Mouse (Mus musculus) thymus, adult 2 months (tissue): ENCODE results near the gene Eps8. TPM values are rescaled to one million over a fixed set of nuclear protein-coding genes. Genes with fewer than 3 reads are reported as not detected.
A peak's percentile ranks its signal among the peaks of the same experiment; 100 is the strongest.

Source experiments
- DNase-seq: peaks from one replicate; pipeline ENCODE4 v3.0.0; 2021
- H3K27ac ChIP-seq: fragments of 200-500 bp; 2 replicates; pipeline ENCODE4 v1.5.1; 2012; ENCODE audit warnings: low read length, control low read depth; ENCODE audit not compliant: control insufficient read depth, insufficient read depth
- H3K27me3 ChIP-seq: fragments of 200-500 bp; 2 replicates; pipeline ENCODE4 v1.6.1; 2012; ENCODE audit warnings: mild to moderate bottlenecking, low read length, moderate library complexity, mixed read lengths; ENCODE audit not compliant: control insufficient read depth, insufficient read depth
- H3K36me3 ChIP-seq: fragments of 200-500 bp; 2 replicates; pipeline ENCODE4 v1.6.1; 2012; ENCODE audit warnings: mild to moderate bottlenecking, low read length, moderate library complexity; ENCODE audit not compliant: control insufficient read depth, insufficient read depth
- H3K4me1 ChIP-seq: fragments of 200-500 bp; replicated peaks from 2 replicates; pipeline ENCODE4 v1.6.1; 2012; ENCODE audit warnings: low read length; ENCODE audit not compliant: control insufficient read depth, insufficient read depth
- H3K4me3 ChIP-seq: fragments of 200-500 bp; 2 replicates; pipeline ENCODE4 v1.5.1; 2012; ENCODE audit warnings: mild to moderate bottlenecking, low read length, control low read depth, moderate library complexity; ENCODE audit not compliant: control insufficient read depth, insufficient read depth
- CTCF ChIP-seq: fragments of 200-500 bp; IDR thresholded peaks from 2 replicates; pipeline ENCODE4 v1.5.1; 2012; ENCODE audit warnings: mild to moderate bottlenecking, control low read depth, low read length, moderate library complexity, borderline replicate concordance; ENCODE audit not compliant: control insufficient read depth, poor library complexity, insufficient read depth; ENCODE audit errors: extremely low read depth
- POLR2A ChIP-seq: fragments of 200-500 bp; IDR thresholded peaks from 2 replicates; pipeline ENCODE4 v1.6.1; 2012; ENCODE audit warnings: mild to moderate bottlenecking, low read length, control low read depth, moderate library complexity; ENCODE audit not compliant: control insufficient read depth, poor library complexity, insufficient read depth; ENCODE audit errors: extremely low read depth
- WGBS: fragments of 180-500 bp; shearing (Covaris S2); methylation state at CpG from one replicate; pipeline ENCODE4 v1.1.7; 2018; 5-methylcytosine and 5-hydroxymethylcytosine counted together
- polyA plus RNA-seq: library from polyadenylated mRNA; depleted of rRNA; stranded (reverse); fragments of >200 nt; gene quantifications from 2 replicates; pipeline ENCODE4 v1.2.3, GENCODE M21; 2012

The Eps8 gene
- polyA plus RNA-seq, 1 experiment, result 2.5 TPM

DNA sequence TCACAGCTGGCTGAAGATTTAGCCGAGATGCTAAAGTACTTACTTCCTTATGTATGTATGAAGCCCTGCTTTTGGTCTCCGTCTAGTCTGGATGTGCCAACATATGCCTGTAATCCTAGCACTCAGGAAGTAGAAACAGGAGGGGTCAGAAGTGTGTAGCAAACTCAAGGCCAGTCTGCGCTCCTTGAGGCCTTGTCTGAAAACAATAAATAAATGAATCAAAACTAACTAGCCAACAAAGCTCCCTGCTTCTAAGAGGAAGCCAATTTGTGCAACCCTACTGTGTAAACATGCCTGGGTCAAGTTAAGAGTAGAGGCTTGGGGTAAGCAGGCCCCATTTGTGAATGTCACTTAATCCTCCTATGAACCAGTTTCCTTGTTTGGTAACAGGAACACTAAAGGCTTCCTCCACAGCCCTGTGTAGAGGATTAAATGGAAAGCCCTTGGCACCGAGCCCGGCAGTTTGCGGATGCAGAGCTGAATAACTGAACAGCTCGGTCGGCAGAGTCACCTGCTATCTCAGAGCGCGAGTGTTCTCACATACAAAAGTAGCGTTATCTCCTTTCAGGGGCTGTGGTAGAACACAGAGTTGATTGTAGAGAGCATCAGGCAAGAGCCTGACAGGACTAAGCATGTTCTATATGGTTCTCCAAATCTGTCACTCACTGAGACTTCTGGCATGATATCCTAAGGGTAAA is 183.6 kb downstream of the Eps8 start:
- Histone ChIP-seq H3K27ac (no peak overlapping the region), H3K4me3 (no peak overlapping the region), H3K4me1 (0 out of 2 replicates have a peak, but pooled peaks cover 2% of the 10 kb centered on the region), H3K36me3 (no peaks in the 10 kb centered on the region), H3K27me3 (no peaks in the 10 kb centered on the region)
- TF ChIP-seq CTCF, result no peak
- no peak for TF ChIP-seq POLR2A
- 38% methylated on average over 11 of the region's 11 CpGs for WGBS
- DNase-seq, result peak; percentile 6

DNA sequence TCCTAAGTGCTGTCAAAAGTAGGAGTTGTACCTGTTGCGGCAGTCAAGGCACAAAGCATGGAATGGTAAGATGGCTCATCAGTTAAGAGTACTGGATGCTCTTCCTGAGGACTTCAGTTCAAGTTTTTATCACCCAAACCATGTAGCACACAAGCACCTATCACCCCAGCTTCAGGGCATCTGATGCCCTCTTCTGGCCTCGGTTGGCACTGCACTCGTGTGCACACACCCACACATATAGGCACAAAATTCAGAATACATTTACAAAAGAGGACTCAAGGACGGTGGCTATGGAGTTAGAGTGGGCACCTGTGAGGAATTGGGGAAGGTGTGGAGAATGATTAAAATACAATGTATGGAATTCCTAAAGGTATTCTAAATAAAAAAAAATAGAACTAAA is 185.1 kb downstream of the Eps8 start:
- WGBS, result 97% methylated on average over 4 of the region's 4 CpGs
- Histone ChIP-seq H3K27me3 (no peaks in the 10 kb centered on the region), H3K36me3 (no peaks in the 10 kb centered on the region), H3K27ac (no peak overlapping the region), H3K4me1 (0 out of 2 replicates have a peak, but pooled peaks cover 2% of the 10 kb centered on the region), H3K4me3 (no peak overlapping the region)
- TF ChIP-seq CTCF (no peak), POLR2A (no peak)
- DNase-seq, result no peak

DNA sequence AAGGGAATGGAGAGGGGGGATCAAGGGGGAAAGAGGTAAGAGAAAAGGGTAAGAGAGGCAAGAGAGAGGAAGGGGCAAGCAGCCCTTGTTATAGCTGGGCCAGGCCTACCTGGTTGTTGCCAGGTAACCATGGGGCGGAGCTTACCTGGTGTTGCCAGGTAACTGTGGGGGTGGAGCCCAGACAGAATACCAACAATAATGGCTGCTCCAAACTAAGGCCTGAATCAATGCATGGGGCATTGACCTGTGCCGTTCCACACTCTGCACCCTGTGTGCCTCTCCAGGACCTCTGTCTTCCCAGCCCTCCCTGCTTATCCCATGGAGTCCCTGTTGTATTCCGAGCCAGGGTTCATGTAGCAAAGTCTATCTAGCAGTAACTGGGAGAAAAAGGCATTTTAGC is 187.0 kb downstream of the Eps8 start:
- DNase-seq, result no peak
- Histone ChIP-seq H3K4me1 (0 out of 2 replicates have a peak, but pooled peaks cover 1% of the 10 kb centered on the region), H3K4me3 (no peak overlapping the region), H3K27me3 (no peaks in the 10 kb centered on the region), H3K36me3 (no peaks in the 10 kb centered on the region), H3K27ac (no peak overlapping the region)
- WGBS, result 91% methylated on average over 3 of the region's 3 CpGs
- TF ChIP-seq POLR2A, result no peak
- no peak for TF ChIP-seq CTCF

DNA sequence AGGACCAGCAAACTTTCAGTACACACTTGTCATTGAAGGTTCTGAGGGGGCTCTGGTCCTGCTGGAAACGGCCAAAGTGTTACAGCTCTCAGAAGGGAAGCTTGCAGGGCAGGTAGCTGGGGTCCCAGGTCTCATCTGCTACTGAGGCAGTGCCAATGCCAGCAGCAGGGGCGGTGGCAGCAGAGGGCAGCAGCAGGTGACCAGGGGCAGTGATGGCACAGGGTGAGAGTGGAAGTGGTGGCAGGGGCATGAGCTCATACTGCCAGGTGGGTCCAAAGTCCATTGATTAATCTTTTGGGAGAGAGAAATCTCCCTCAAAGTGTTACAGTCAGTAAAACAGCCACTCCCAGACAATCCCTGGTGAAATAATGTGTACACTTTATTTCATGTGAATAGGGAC is 188.4 kb downstream of the Eps8 start:
- H3K27ac ChIP-seq, result no peak overlapping the region

DNA sequence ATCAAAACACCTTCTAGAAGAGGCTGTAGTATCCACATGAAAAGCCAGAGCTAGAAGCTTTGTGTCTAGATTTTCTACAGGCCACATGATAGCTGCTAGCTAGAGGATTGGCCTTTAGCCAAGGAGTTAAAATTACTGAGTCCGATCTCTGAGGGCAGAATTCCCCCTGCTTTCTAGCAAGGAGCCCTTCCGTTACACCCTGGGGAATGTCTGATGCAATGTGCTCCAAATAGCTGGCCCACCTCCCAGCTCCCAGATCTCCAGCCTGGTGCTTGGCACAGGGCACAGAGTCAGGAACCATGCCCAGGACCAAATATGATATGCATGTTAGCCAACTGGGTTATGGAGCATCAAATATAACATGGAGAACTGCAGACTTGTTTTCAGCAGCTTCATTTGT is 189.4 kb downstream of the Eps8 start:
- no peaks in the 10 kb centered on the region for H3K36me3 ChIP-seq
- WGBS, result 89% methylated on average over 2 of the region's 2 CpGs
- no peak for DNase-seq
- H3K27ac ChIP-seq, result no peak overlapping the region
- no peak for TF ChIP-seq POLR2A
- TF ChIP-seq CTCF, result no peak
- H3K4me3 ChIP-seq, result no peak overlapping the region
- no peaks in the 10 kb centered on the region for H3K4me1 ChIP-seq
- H3K27me3 ChIP-seq, result no peaks in the 10 kb centered on the region

More for the DNA sequence above, 188.4 kb downstream of the Eps8 start:
- DNase-seq, result no peak
- Histone ChIP-seq H3K4me3 (no peak overlapping the region), H3K4me1 (no peaks in the 10 kb centered on the region), H3K36me3 (no peaks in the 10 kb centered on the region), H3K27me3 (no peaks in the 10 kb centered on the region)
- 92% methylated on average over 2 of the region's 2 CpGs for WGBS
- TF ChIP-seq CTCF (no peak), POLR2A (no peak)

DNA sequence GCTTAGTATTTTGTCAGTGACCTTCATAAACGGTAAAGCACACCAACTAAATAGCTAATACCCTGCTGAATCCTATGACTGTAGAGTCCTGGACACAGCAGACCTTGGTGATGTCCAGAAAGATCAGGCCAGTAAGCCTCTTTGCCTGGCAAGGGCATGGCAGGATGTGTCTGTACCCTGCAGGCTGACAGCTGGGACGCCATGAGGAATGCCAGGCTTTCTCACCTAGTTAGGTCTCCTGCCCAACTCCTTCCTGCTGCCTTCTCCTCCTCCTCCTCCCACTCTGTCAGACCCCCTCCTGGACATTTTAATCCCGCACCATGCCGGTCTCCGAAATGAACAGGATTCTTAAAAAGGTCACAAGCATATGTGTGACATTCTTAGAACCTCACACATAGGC is 190.9 kb downstream of the Eps8 start:
- no peak overlapping the region for H3K27ac ChIP-seq
- H3K4me3 ChIP-seq, result no peak overlapping the region
- H3K27me3 ChIP-seq, result no peaks in the 10 kb centered on the region
- H3K4me1 ChIP-seq, result no peaks in the 10 kb centered on the region
- TF ChIP-seq POLR2A (no peak), CTCF (no peak)
- 96% methylated on average over 5 of the region's 5 CpGs for WGBS
- DNase-seq, result no peak
- H3K36me3 ChIP-seq, result no peaks in the 10 kb centered on the region
